Mouse (Mus musculus): ENCODE data around the gene Myom3. TPM values are rescaled to one million over a fixed set of nuclear protein-coding genes. Genes with fewer than 3 reads are reported as not detected.

The Myom3 gene
- total RNA-seq, 1 experiment from 2014 or later: not detected

DNA sequence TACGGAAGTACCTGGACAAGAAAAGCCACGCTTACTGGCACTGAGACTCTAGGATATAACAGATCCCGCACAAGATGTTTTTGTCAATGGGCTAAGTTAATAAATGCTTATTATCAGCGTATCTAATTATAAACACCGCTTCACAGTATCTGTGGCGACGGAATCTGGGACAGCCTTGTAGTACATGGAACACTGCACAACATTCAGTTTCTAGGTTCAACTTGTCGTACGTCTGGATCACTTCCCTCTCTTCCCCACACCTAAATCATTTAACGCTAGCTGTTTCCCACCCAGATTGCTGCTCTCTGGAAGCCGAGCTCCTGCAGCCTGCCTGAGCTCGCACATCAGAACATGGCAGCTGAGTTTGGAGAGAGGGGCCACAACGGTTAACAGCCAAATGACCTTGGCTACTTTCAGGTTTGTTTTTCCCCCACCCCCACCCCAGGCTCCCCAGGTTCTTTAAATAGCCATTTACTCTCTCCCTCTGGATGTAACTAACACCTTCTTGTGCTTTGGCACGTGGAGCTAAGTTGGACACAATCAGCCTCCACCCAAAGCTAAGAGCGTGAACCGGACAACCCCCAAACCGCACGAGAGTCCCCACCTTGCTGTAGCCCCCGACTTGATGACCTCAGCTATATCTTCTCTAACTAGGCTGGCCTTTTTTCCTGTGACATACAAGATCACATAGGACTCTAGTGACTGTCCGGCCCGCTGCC is 79.9 kb downstream of the Myom3 start:
- no peak for ATAC-seq (replicated peaks; ENCODE audit: insufficient number of reproducible peaks, low FRiP score, low TSS enrichment, poor library complexity, severe bottlenecking)

DNA sequence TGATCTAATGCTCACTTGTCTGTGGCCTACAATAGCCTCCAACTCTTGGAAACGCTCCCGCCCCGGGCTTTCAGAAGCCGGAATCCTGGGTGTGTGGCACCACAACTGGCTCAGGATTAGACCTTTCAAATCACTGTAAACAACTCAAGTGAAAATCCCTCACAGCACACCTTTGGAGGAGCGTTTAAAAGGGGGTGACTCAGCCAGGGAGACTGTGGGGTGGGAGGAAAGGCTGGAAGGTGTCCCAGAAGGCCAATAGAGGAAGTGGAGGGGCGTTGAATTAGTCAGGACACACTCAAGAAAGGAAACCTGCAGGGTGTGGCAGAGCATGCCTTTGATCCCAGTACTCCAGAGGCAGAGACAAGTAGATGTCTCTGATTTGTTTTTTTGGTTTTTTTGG is 84.9 kb downstream of the Myom3 start:
- no peak for ATAC-seq (replicated peaks; ENCODE audit: insufficient number of reproducible peaks, low FRiP score, low TSS enrichment, poor library complexity, severe bottlenecking)

DNA sequence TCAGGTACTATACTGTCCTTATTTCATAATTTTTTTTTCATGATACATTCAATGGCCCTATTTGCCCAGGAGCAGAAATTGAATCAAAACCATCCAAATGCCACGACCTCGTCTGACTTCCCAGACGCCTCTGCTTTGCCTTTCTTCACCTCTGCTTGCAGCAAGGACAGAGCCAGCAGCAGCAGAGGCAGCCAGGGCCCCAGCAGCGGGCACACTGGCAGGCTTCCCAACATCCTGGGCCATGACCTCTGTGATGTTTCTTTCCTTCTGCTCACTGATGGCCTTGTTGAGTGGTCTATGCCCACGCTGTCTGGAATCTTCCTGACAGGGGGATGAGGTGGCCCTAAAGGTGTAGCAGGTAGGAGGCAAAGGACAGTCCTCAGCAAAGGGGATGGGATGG is 88.1 kb downstream of the Myom3 start:
- no peak for ATAC-seq (replicated peaks; ENCODE audit: insufficient number of reproducible peaks, low FRiP score, low TSS enrichment, poor library complexity, severe bottlenecking)

DNA sequence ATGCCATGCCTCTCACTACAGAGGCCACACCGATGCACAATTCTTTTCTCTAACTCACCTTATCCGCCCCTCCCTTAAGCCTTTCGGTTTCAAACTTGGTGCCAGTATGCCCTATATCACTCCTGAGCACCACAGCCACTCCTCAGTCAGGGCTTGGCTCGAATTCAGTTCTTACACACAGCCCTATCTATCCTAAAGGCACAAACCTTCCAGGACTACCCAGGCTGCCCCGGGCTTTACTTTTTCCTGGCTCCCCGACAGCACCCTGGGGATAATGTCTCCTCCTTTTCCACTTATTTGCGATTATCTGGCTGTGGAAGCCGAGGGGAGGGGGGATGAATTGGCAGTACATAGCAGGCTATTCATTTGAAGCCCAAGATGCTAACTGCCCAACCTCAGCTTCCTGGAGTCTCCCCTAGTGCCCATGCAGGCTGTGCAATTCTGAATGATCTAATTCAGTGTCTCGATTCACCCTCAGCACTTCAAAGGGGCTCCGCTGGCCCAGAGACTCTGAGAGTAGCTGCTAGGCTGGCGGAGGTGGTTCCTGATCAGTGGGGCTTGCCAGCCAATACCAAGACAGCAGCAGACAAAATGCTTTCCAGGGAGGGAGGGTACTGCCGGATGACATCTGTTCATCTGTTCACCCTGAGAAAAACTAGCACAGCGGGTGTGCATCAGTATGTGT is 91.0 kb downstream of the Myom3 start:
- ATAC-seq (replicated peaks; ENCODE audit: insufficient number of reproducible peaks, low FRiP score, low TSS enrichment, poor library complexity, severe bottlenecking): no peak

DNA sequence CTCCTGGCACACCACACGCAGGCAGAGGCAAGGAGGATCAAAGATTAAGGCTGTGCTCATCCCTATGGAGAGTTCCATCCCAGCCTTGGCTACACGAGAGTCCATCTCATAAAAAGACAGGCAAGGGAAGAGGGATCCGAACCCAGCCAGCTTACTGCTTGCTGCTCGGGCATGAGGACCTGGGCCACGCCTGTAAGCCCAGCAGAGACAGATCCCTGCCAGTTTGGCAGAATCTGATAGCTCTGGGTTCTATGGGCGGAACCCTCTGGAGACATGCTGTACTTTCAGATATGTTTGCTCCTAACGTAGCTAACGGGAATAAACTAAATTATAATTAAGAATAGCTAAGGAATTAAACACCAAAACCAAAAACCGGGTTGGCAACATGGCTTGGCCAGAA is 92.4 kb downstream of the Myom3 start:
- ATAC-seq (replicated peaks; ENCODE audit: insufficient number of reproducible peaks, low FRiP score, low TSS enrichment, poor library complexity, severe bottlenecking): no peak

DNA sequence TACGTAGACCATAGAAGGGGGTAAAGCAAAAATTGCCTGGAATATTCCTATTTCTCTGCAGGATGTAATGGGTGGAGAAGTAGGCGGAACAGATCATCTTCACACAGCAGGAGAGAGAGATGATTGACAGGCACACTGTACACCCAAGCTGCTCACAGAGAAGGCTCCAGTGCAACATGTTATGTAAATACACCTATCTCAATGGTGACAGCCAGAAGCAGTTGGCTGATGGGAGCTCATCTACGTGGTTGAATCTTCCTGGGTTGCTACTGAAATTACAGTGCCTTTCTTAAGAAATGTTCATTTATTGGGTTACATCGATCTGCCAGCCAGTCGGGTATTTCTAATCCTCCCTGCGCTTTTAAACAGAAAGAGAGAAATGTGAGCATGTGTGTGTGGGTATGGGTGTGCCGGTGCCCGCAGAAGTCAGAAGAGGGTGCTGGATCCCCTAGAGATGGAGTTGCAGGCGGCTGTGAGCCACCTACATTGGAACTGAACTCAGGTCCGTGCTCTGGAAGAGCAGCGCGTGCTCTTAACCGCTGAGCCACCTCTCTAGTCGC is 94.6 kb downstream of the Myom3 start:
- ATAC-seq (replicated peaks; ENCODE audit: insufficient number of reproducible peaks, low FRiP score, low TSS enrichment, poor library complexity, severe bottlenecking): no peak

DNA sequence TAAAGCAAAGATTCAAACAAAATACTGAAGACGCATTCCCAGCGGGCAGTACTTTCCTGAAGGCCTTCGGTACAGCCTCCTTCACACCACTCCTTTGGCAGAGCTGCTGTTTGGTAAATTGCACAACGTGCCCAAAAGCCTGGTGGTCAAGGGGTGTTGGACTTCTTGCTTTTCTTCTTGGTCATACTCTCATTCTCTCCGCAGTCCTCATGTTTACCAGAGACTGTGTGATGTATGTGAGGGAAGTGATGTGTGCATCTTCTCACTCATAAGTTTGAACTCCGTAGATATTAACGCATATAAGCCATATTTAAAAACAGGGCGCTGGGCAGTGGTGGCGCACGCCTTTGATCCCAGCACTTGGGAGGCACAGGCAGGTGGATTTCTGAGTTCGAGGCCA is 95.1 kb downstream of the Myom3 start:
- ATAC-seq (replicated peaks; ENCODE audit: insufficient number of reproducible peaks, low FRiP score, low TSS enrichment, poor library complexity, severe bottlenecking): no peak

DNA sequence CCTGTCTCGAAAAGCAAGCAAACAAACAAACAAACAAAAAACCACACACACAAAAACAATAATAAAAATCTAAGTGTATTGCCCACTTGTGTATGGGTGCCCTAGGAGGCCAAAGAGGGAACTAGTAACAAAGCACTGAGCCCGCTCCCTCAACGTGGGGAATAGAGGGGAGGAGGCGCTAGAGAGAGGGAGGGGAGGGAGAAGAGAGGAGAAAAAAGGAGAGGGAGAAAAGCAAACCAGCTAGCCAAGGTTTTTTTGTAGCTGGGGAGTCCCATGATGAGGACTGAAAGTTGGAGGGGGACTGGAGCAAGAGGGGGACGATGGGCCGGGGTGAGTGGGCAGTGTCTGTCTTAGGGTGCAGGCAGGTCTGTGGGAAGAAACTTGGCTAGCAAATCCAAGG is 95.6 kb downstream of the Myom3 start:
- ATAC-seq (replicated peaks; ENCODE audit: insufficient number of reproducible peaks, low FRiP score, low TSS enrichment, poor library complexity, severe bottlenecking): no peak

DNA sequence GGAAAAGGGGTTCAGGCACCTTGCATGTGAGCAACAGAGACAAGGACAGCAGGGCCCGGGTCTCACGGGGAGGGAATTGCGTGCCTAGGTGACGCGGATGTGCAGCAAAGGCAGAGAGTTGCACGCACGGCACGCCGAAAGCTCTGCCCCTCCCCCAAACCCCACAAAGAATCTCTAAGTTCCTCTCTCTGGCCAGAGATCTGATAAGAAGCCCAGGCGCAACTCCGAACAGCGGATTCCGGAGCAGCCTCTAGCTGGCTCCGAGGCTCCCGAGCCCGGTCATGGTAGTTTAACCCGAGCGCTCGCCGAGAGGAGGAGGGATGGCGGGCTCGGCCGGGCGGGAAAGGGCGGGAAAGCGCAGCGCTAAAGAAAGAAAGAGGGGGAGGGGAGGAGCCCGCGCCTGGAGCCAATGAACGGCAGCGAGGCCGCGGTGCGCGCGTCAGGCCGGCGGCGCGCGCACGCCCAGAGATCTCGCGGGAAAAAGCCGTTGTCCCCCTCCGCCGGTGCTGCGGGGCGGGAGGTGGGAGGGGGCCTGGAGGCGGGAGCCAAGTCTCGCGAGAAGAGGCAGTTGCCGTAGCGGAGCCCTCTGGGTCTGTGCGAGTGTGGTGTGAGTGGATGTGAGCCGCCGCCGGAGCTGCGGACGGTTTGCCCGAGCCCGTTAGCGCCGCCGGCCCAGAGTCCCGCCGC is 96.2 kb downstream of the Myom3 start, which contains the start of gene Srsf10:
Srsf10 (plus strand) TSS at position 212 of the 687 bp plus-strand sequence.
- peak; percentile 91 for ATAC-seq (replicated peaks; ENCODE audit: insufficient number of reproducible peaks, low FRiP score, low TSS enrichment, poor library complexity, severe bottlenecking)

DNA sequence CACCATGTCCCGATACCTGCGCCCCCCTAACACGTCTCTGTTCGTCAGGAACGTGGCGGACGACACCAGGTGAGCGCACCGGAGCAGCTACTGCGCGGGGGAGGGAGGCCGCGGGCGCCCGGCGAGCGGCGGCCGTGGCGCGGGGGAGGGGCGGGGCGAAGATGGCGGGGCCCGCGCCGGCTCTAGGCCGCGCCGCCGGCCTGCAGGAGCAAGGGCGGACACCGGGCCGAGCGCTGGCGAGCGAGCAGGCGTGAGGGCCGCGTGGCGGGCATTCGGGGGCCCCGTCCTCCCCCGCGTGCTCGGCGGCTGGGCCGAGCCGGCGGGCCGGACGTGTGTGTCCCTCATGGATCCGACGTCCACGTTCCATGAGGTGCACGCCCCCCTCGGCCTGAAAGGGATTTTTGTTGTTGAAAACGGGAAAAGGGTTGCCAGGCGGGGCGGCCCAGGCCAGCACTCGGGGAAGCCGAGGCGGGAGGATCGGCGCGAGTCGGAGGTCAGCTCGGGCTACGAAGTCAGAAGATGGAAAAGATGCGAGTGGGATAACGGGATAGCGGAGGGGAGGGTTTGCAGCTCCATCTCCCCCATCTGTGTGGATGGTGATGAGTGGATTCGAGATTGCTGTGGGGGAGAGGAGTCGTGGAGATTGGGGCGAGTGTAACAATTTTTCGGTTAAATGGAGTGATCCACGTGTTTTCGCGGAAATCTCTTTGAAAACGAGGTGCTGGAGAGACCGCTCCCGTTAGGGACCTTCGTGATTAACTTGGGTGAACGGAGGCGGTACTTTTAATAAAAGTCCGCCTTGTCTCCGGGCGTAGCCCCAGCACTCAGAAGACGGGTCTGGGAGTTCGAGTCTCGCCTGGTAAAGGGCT is 96.9 kb downstream of the Myom3 start:
- ATAC-seq (replicated peaks; ENCODE audit: insufficient number of reproducible peaks, low FRiP score, low TSS enrichment, poor library complexity, severe bottlenecking): 0 out of 2 replicates have a peak, but pooled peaks have one; percentile 12

DNA sequence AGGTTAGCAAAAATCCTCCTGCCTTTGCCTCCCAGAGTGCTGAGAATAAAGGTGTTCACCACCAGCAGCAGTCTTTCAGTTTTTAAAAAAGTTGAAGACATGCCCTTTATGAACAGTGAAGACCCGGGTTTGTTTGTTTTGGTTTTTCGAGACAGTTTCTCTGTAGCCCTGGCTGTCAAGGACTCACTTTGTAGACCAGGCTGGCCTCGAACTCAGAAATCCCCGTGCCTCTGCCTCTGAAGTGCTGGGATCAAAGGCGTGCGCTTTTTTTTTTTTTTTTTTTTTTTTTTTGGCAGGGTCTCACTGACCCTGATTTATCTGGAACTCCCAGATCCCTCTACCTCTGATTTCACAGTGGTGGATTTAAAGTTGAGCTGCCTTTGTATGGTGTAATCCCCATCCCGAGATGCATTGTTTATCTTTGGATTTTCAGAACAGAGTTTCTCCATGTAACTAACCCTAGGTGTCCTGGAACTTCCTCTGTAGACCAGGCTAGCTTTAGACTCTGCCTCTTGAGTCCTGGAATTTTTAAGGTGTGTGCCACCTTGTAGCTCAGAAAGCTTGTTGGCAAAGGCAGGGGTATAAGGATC is 98.2 kb downstream of the Myom3 start:
- ATAC-seq (replicated peaks; ENCODE audit: insufficient number of reproducible peaks, low FRiP score, low TSS enrichment, poor library complexity, severe bottlenecking): no peak

Other genes with a start within 250 kb of the Myom3 start
- 0.38 TPM in 1 of 3 replicates, not detected in the others for gene Grhl3, start 186.1 kb upstream of the Myom3 start, total RNA-seq (2017)
- 0.53 TPM in 1 of 3 replicates, not detected in the others for gene Ifnlr1, start 73.4 kb upstream of the Myom3 start, total RNA-seq (2017)
- gene Il22ra1, start 31.5 kb upstream of the Myom3 start, total RNA-seq (2017): not detected in 3 replicates
- 233 to 426 TPM (median 303 TPM) in 3 replicates for gene Srsf10, start 96.0 kb downstream of the Myom3 start, total RNA-seq (2017)
- 342 to 380 TPM (median 364 TPM) in 3 replicates for gene Pnrc2, start 114.1 kb downstream of the Myom3 start, total RNA-seq (2017)
- gene Cnr2, start 135.7 kb downstream of the Myom3 start, total RNA-seq (2017): 12.0 to 23.7 TPM (median 19.9 TPM) in 3 replicates
- gene Fuca1, start 161.0 kb downstream of the Myom3 start, total RNA-seq (2017): 180 to 259 TPM (median 226 TPM) in 3 replicates
- gene Hmgcl, start 186.7 kb downstream of the Myom3 start, total RNA-seq (2017): 56.8 to 67.9 TPM (median 60.9 TPM) in 3 replicates
- gene Gale, start 204.0 kb downstream of the Myom3 start, total RNA-seq (2017): 1.5 to 3.7 TPM (median 2.7 TPM) in 3 replicates
- gene Lypla2, start 212.9 kb downstream of the Myom3 start, total RNA-seq (2017): 28.2 to 39.4 TPM (median 36.0 TPM) in 3 replicates
- gene Pithd1, start 227.5 kb downstream of the Myom3 start, total RNA-seq (2017): 33.5 to 49.4 TPM (median 35.4 TPM) in 3 replicates

All from monocyte, adult 5-6 weeks (primary cell).